Mouse (Mus musculus) CH12F3 (cell line): ENCODE measurements at regions not wholly inside any gene's neighbourhood (a gene's known extent, or its start where the extent isn't known, plus 50 kb on each side); places are given as distances from the start of the nearest gene placed in this dataset.

Experiments used
- in situ Hi-C: fragments of 300-500 bp; cut with MboI; formaldehyde crosslinking; loops from 2 replicates; pipeline ENCODE4 v1.14.3; 2020; ENCODE audit warnings: low sequenced_read_pairs

- in situ Hi-C loops = no loop called here
Observed at GRCm38 (mm10) chr14:89242159-89242558, 771.0 kb upstream of the Pcdh20 start.

- in situ Hi-C loops = no loop called here
Observed at GRCm38 (mm10) chr14:89236501-89236900, 765.3 kb upstream of the Pcdh20 start.

GRCm38 (mm10) chr14:89230482-89230881, 759.3 kb upstream of the Pcdh20 start:
- in situ Hi-C loops = no loop called here

GRCm38 (mm10) chr14:89217390-89217789, 746.2 kb upstream of the Pcdh20 start:
- in situ Hi-C loops = no loop called here

GRCm38 (mm10) chr14:89181386-89181979, 710.3 kb upstream of the Pcdh20 start:
- in situ Hi-C loops = no loop called here

GRCm38 (mm10) chr14:89142994-89143686, 671.9 kb upstream of the Pcdh20 start:
- in situ Hi-C loops = no loop called here

- in situ Hi-C loops = no loop called here
Observed at GRCm38 (mm10) chr14:89099296-89099695, 628.1 kb upstream of the Pcdh20 start.

GRCm38 (mm10) chr14:89089661-89090060, 618.5 kb upstream of the Pcdh20 start:
- in situ Hi-C loops = no loop called here

- in situ Hi-C loops = no loop called here
Observed at GRCm38 (mm10) chr14:89076014-89076413, 604.8 kb upstream of the Pcdh20 start.

GRCm38 (mm10) chr14:89063971-89064370, 592.8 kb upstream of the Pcdh20 start:
- in situ Hi-C loops = no loop called here

GRCm38 (mm10) chr14:89062583-89063436, 591.6 kb upstream of the Pcdh20 start:
- in situ Hi-C loops = no loop called here

GRCm38 (mm10) chr14:89061319-89061718, 590.1 kb upstream of the Pcdh20 start:
- in situ Hi-C loops = no loop called here

- in situ Hi-C loops = no loop called here
Observed at GRCm38 (mm10) chr14:89034390-89034789, 563.2 kb upstream of the Pcdh20 start.

- in situ Hi-C loops = no loop called here
Observed at GRCm38 (mm10) chr14:89011440-89011839, 540.2 kb upstream of the Pcdh20 start.

GRCm38 (mm10) chr14:89009648-89010047, 538.5 kb upstream of the Pcdh20 start:
- in situ Hi-C loops = no loop called here

- in situ Hi-C loops = loop anchor here (10.0 kb wide), 1 partner anchor 1507 kb away; no protein-coding TSS in a partner anchor
Observed at GRCm38 (mm10) chr14:88981895-88982294, 510.7 kb upstream of the Pcdh20 start.

- in situ Hi-C loops = no loop called here
Observed at GRCm38 (mm10) chr14:88976007-88976406, 504.8 kb upstream of the Pcdh20 start.

- in situ Hi-C loops = no loop called here
Observed at GRCm38 (mm10) chr14:88934569-88934968, 463.4 kb upstream of the Pcdh20 start.
